Mouse (Mus musculus): Measurements from ENCODE around the gene Rad23a.

Gene Rad23a

GRCm38 (mm10) chr8:84840248-84840999 is at the start of gene Rad23a:
Gene Rad23a (minus strand): TSS chr8:84840665.
- peak; percentile 92 to 95 for DNase-seq

GRCm38 (mm10) chr8:84889141-84889540 is 48.7 kb upstream of the Rad23a start:
- DNase-seq: no peak

- no peak for DNase-seq
Measured at GRCm38 (mm10) chr8:84888280-84888679, 47.8 kb upstream of the Rad23a start.

DNA sequence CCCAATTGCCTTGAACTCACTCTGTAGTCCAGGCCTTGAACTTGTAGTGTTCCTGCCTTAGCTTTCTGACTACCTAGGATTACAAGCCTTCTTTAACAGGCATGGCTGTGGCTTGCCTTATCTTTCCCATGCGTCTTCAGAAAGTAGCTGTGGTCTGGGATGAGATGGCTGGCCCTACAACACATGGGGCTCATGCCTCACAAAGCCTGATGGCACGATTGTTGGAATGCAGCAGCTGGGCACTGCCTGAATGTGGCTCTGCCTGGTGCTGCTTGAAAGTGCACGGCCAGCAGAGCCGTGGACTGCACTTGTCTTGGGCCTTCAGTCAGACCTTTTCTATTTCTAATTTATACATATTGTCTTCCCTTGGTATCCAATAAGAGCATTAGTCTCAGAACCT is 44.3 kb upstream of the Rad23a start:
- DNase-seq: no peak

DNA sequence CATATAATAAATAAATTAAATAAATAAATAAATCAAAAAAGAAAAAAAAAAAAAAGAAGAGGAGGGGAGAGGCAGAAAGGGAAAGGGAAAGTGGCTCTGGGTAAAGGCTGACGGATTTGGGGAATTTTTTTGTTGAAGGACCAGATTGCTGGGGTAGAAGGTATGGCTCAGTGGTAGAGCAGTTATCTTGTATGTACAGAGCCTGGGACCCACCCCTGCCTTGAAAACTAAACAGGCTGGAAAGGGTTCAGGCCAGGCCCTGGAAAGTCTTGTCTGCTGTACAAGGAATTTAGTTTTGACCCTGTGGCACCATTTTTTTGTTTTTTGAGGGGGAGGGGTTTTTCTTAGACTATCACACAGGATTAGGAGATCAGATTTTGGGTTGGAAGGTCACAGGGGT is 38.5 kb upstream of the Rad23a start:
- no peak for DNase-seq

DNA sequence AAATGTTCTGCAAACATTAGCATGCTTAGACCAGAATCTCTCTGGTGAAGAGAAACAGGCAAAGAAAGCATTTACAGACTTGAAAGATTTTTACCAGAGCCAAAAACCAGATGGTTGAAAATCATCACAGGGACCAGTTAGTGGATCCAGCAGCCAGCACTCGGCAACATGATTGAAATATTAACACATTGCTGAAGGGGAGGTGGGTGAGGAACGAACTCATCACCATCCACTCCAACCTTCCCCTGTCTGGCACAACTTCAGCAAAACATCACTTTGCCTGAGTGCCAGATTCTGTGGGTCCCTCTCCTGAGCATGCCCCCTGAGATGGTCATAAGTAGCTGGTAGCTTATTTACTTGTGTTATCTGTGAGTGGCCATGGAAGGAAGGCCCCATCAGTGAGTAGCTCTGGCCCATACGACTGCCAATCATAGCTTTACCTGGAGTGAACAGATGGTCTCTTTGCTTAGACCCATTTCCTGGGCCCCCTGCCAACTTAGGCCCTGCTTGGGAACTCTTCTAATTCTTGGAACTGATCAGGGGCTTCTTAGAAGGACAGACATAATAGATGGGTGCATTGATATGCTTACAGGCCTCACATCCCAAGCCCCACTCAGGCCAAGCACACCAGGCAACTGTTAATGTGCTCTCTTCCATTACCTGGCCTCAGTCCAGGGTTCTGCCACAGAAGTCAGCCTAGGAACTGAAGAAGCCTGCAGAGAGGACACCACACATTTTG is 37.0 kb upstream of the Rad23a start:
- no peak for DNase-seq

GRCm38 (mm10) chr8:84874339-84874738 is 33.9 kb upstream of the Rad23a start:
- DNase-seq: no peak

- DNase-seq: no peak
Measured at GRCm38 (mm10) chr8:84873016-84873415, 32.6 kb upstream of the Rad23a start.

- peak; percentile 48 to 56 for DNase-seq
Measured at GRCm38 (mm10) chr8:84872309-84872965, 32.0 kb upstream of the Rad23a start.

- peak; percentile 84 to 87 for DNase-seq
Measured at GRCm38 (mm10) chr8:84871376-84872308, 31.2 kb upstream of the Rad23a start, which contains the start of gene Syce2. Gene Syce2 (plus strand): TSS chr8:84872111.

- peak; percentile 94 to 95 for DNase-seq
Measured at GRCm38 (mm10) chr8:84856864-84857441, 16.5 kb upstream of the Rad23a start, which contains the start of gene Farsa. Gene Farsa (plus strand): TSS chr8:84856989.

DNA sequence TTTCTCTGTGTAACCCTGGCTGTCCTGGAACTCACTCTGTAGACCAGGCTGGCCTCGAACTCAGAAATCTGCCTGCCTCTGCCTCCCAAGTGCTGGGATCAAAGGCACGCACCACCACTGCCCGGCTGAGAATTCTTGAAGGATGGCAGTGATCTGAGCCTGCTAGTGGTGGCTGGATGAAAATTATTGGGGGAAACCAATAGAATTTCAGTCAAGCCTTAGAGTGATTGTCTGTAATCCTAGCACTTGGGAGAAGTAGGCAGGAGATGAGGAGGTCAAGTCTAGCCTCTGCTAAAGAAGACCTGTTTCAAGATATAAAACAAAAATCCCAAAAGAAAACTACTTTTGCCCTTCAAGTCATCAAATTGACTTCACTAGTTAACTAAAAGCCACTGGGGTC is 16.0 kb upstream of the Rad23a start:
- DNase-seq: no peak

- no peak for DNase-seq
Measured at GRCm38 (mm10) chr8:84847684-84848435, 7.4 kb upstream of the Rad23a start.

GRCm38 (mm10) chr8:84846722-84847572 is 6.5 kb upstream of the Rad23a start, which contains the start of gene Calr:
Gene Calr (minus strand): TSS chr8:84846934.
- DNase-seq: peak; percentile 99 to 100

DNA sequence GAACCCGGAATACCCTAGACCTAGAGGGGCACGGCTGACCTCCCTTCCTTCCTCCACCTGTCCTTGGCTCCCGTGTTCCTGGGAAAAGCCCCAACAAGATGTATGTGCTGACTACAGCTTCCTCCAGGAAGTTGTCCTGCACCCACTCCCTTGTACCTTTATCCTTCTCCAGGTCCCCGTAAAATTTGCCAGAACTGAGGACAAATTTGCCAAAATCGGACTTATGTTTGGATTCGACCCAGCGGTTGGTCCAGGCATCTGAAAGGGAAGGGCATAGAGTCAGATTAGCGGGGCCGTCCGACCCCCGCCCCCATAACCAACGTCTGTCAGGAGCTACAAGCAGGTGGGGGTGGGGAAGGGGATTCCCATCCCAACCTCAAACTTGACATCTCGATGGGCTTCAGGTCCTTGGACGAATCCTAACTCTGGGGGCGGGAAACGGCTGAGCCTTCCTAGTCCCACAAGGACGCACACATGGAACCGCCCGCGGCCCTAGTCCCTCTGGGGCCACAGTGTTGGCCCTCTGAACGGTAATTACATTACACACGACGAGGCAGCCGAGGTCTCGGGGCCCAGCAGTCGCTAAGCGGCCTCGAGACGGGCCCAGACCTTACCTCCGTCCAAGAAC is 5.7 kb upstream of the Rad23a start:
- no peak for DNase-seq

DNA sequence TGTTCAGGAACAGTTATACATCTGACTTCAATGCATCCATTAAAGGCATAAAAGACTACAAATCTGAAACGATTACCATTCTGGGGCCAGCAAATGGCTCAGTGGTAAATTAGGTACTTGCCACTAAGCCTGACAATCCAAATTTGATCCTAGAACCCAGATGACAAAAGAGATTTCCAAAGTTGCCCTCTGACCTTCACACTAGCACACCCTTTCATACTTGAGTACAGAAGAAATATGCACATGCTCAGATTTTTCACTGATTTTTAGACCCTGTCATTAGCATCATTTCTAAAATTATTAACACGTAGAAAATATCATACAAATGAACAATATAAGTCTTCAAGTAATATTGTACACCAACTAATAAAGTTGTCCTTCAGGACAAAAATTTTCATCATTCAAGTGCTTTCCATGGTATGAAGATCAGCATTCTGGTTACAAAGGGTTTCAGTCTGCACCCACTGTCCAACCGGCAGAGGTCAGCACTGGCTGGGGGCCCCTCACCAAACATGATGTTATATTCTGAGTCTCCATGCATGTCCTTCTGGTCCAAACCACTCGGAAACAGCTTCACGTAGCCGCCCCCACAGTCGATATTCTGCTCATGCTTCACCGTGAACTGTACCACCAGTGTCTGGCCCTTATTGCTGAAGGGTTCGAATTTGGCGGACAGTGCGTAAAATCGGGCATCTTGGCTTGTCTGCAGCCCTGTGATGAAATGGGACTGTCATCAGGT is 5.1 kb upstream of the Rad23a start:
- peak; percentile 62 to 69 for DNase-seq

GRCm38 (mm10) chr8:84844397-84845070 is 4.1 kb upstream of the Rad23a start:
- no peak for DNase-seq

- DNase-seq: no peak
Measured at GRCm38 (mm10) chr8:84841514-84841913, 1.0 kb upstream of the Rad23a start.

All from lung, postnatal 4 days (tissue).